Mouse (Mus musculus) gastrocnemius, postnatal 10 days (tissue): Measurements from ENCODE around the gene Chd5. TPM values are rescaled to one million over a fixed set of nuclear protein-coding genes. Genes with fewer than 3 reads are reported as not detected.
A peak's percentile ranks its signal among the peaks of the same experiment; 100 is the strongest.

ENCODE experiments used
- DNase-seq: peaks from one replicate; pipeline ENCODE4 v3.0.0; 2021; ENCODE audit warnings: mixed read lengths
- total RNA-seq, 2 experiments: library from RNA; stranded (reverse); gene quantifications; 2 replicates each; pipeline ENCODE4 v1.2.3; 2021

Gene Chd5
- total RNA-seq, 2 experiments from 2014 or later: 0.36 to 0.56 TPM

DNA sequence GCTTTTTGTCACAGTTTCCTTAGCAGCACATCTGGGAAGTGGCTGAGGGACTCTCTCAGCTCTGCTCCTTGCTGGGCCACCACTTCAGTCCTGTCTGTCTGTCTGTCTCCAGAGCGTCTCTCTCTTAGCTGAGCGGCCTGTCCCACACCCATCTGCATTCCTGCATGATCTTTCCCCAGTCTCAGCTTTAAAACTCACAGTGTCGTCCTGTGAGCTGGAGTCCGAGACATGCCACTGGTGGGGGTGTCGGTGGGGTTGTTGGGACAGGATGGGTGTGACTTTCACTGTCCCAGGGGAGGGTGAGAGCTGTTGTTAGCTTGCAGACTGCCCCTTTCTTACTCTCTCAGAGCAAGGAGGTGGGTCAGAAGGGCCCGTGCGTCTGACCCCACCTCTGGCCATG lies 17.2 kb downstream of the Chd5 start:
- DNase-seq: no peak

DNA sequence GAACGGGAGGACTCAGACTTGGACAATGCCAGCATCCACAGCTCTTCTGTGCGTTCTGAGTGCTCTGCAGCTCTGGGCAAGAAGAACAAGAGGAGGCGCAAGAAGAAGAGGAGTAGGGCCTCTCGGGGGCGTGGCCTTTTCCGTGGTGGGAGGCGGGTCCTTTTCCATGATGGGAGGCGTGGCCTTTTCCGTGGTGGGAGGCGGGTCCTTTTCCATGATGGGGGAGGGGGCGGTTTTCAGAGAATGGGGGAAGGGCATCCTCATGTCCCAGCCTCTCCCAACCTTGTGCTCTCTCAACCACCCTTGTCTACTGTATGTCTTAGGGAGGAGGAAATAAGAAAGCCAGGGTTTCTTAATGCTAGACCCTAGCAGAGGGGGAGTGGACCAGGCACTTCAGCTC lies 21.2 kb downstream of the Chd5 start:
- DNase-seq: no peak

DNA sequence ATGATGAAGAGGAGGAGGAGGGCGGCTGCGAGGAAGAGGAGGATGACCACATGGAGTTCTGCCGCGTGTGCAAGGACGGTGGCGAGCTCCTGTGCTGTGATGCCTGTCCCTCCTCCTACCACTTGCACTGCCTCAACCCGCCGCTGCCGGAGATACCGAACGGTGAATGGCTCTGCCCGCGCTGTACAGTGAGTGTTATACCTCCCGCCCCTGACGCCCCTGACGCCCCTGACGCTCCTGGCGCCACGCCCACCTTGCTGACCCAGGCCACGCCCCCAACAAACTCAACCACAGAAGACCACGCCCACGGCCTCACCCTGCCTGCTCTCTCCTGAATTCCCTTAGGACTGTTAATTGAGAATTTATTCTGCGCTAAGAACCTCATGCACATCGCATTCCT lies 22.4 kb downstream of the Chd5 start:
- peak; percentile 25 for DNase-seq

- no peak for DNase-seq
These were observed 23.7 kb downstream of the Chd5 start for GRCm38 (mm10) chr4:152362180-152362579.

- DNase-seq: no peak
These were observed 26.8 kb downstream of the Chd5 start for GRCm38 (mm10) chr4:152365228-152365627.

DNA sequence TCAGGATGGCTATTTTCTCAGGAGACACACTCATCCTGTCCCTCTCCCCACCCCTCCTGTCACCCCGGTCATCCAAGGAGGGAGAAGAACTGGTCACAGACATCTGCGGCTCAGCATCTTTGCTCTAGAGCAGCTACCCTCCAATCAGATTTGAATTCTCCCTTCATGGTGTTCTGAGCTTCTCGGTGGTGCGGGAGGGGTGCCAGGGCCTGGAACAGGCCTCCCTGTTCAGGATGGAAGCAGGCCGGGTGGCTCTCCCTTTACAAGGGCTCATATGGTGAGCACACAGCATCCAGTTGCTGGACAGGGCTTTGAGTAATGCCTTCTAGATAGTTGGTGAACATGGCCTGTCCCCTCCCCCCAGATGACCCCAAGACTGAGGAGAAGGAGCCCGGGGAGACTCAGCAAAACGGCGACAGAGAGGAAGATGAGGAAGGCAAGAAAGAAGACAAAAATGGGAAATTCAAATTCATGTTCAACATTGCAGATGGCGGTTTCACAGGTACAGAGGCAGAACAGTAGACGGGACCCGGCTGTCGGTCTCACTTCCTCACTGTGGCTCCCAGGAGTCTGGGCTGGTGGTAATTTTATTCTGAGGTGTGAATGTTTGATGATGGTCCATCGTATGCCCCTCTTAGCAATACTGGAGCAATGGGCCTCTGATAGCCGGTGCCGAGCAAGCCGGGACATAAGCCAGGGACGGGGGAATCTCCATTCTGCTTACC lies 44.2 kb downstream of the Chd5 start:
- no peak for DNase-seq

GRCm38 (mm10) chr4:152385644-152386043 lies 47.2 kb downstream of the Chd5 start:
- DNase-seq: peak; percentile 28

DNA sequence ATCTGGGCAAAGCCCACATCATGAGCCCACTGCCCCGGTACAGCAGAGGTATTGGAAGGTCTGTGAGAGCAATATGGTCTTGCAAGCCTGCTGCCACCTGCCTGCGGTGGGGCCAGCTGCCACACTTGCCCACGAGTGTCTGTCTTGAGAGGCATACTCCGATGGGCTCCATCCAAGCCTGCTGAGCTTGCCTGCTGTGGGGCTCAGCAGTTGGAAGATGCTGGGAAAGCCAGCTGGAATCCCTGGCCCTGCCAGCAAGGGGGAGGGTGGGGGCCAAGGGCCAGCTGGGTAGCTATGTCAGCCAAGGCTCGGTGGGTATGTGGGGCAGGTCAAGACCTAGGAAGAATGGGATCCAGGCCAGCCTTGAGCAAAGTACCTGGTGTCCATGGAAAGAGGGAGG lies 53.7 kb downstream of the Chd5 start:
- DNase-seq: peak; percentile 30

DNA sequence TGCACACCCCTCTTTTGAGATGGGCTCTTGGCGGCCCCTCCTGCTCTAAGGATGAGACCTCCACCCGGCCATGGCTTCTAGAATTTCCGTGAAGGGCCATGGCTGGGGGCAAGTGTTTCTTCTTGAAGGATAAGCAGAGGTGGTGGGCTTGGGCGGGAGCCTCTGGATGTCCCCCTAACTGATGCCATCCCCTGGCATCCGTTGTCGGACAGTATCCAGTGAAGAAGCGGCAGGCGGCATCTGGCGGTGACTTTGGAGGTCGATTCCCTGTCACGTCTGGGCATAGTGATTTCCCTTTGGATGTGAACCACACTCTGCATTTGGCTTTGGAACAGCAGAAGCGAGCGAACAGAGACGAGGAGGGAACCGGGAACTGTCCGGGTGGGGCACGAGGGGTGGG lies 54.2 kb downstream of the Chd5 start:
- DNase-seq: no peak

- DNase-seq: no peak
These were observed 60.5 kb downstream of the Chd5 start for GRCm38 (mm10) chr4:152398926-152399325.

DNA sequence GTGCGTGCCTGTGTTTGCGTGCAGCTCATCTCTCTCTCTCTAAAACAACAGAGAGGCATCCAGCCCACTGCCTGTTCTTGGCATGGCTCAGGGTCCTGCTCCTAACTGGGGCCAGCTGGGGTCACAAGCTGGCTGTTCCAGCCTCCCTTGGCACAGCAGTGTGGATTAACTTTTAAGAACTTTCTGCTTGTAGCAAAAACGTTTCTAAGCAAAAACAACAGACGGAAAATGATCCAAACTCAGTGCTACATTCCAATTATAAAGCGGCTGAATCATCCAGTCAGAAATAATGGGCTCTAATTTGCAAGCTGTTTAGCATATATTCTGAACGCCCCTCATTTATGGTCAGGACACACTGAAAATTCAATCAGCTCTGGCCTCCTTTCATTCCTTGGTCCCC lies 66.7 kb downstream of the Chd5 start:
- no peak for DNase-seq

GRCm38 (mm10) chr4:152405671-152406201 lies 67.3 kb downstream of the Chd5 start:
- no peak for DNase-seq

DNA sequence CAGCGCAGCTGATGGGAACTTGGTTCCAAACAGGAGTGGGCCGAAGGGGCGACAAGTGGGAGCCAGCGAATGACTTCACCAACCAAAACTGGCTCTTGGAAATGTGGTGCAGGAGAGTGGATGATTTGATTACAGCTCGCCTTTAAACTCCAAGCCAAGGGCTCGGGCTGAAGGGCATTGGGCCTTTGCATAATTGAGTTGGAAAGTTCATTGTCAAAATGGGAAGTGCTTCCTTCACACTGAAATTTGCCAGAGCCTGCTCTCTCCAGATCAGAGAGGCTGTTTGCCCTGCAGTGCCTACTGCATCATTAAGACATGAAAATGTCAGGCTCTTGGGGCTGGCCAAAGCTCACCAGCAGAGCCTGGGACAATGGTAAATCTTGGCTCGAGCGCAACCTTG lies 68.1 kb downstream of the Chd5 start:
- no peak for DNase-seq

DNA sequence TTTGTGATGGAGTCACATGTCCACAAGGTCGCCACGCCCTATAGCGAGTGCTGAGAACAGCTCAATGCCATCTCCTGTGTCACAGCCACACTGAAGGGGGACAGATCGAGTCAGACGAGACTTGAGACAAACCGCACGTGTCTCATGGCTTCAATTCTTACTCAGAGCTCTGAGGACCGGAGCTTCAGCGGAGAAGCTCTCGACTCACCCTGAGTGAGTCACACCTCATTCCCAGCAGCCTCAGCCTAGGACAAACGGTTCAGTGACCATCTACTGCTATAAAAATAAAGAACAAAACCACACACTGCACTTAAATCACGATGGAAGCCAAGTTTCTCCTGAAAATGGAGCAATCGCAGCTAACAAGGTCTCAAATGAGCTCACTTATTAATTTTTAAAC lies 72.5 kb downstream of the Chd5 start:
- no peak for DNase-seq

DNA sequence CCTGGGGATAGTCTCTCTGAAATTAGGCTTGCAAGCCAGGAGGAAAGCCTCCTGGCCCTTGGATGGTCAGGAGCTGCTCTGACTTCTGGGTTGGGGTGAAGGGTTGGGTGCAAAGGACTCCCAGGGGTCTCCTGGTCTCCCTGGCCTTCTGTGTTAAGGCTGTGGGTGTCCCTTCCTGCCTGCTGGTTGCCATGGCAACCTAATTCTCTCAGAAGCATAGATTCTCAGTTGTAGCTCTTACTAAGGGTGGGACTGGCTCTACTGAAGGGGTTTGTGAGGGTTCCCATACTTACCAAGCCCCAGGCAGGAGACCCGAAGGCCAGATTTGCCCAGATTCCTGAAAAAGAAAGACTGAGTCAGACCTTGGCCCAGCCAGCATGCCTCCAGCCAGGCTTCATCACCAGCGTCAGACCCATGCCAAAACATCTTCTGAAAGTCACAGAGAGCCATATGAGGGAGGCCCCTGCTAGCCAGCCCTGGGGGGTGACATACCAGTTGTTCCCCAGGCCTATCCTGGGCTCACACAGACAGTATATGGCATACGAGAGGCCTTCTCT lies 74.2 kb downstream of the Chd5 start:
- DNase-seq: no peak

- no peak for DNase-seq
These were observed 80.0 kb downstream of the Chd5 start for GRCm38 (mm10) chr4:152418229-152419060.

DNA sequence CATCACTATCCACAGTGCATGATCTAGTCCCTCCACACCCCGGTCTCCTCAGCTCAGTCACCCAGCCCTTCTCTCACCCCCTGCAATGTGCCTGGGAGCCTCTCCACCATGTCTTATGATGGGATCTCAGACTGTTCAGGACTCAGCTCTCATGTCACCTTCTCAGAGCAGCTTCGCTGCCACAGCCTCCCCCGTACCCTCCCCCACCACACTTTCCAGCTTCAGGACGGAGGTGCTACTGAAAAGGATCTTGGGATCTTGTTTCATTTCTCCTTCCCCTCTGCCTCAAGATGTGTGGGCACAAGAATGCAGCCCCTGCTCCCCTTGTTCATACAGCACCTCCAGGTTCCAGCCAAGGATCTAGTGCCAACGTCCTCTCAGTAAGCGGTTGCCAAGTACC lies 85.1 kb downstream of the Chd5 start:
- DNase-seq: no peak

- peak; percentile 60 for DNase-seq
These were observed 85.9 kb downstream of the Chd5 start for GRCm38 (mm10) chr4:152424341-152424740.

DNA sequence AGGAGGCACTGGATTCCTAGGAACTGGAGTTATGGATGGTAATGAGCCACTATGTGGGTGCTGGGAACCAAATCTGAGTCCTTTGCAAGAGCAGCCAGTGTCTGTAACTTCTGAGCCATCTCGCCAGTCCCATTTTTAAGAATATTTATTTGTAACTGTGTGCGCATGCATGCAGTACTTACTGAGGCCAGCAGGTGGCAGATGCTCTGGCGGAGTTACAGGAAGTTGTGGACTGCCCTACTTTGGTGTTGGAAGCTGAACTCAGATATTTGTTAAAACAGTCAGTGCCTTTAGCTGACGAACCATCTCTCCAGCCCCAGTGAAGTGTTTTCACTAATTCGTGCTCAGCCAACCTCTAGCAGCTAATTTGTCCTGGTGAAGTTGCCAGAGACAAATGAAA lies 86.5 kb downstream of the Chd5 start:
- no peak for DNase-seq

DNA sequence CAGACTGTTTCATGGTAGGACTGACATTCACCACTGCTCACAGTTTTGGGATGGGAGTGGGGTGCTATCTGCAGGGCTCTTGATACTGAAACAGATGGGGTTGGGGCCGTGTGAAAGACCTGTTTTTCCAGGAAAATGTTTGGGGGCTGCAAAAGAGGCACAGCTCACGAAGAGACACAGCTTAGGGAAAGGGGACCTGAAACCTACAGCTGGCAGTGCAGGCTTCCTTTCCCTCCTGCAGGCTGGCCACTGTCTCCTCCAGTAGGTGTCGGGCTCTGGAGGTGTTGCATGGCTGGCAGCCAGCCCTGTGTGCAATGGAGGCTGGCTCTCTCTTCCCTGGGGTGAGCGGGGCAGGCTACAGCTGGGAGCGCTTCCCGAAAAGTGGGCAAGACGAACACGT lies 89.8 kb downstream of the Chd5 start:
- no peak for DNase-seq

GRCm38 (mm10) chr4:152432308-152432707 lies 93.9 kb downstream of the Chd5 start:
- DNase-seq: peak; percentile 47

GRCm38 (mm10) chr4:152434836-152435235 lies 96.4 kb downstream of the Chd5 start:
- DNase-seq: peak; percentile 95

DNA sequence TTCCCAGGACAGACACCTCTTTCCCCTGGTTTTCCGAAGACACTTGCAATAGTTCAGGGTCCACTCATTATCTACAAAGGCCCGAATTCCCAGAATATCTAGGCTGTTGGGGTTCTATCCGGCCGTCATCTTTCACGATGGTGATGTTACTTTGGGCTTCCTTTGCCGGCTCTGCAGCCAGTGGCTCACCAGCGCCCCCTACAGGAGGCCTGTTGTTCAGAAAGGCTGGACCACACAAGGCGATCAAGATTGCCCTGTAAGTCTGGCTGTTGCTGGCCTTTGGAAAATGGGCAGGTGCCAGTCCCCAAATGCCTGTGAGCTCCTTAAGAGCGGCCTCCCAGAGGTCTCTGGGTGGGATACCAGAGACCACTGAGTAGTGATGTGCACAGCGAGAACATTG lies 96.8 kb downstream of the Chd5 start:
- DNase-seq: peak; percentile 89
